Mouse (Mus musculus): Measurements from ENCODE around the gene Abhd6. TPM values are rescaled to one million over a fixed set of nuclear protein-coding genes. Genes with fewer than 3 reads are reported as not detected.

The Abhd6 gene
- total and polyA plus RNA-seq, 3 experiments, result not detected

GRCm38 (mm10) chr14:8029752-8030151 lies 27.1 kb downstream of the Abhd6 start:
- Histone ChIP-seq H3K36me3 (replicated peaks) (no peaks in the 10 kb centered on the region), H3K4me3 (ENCODE audit: low read depth, low read length) (no peak overlapping the region), H3K27me3 (ENCODE audit: insufficient read depth, low read length) (peaks cover 3% of the 10 kb centered on the region; the same call in 1 of the 2 replicates), H3K4me1 (ENCODE audit: insufficient read depth, low read depth, low read length) (no peaks in the 10 kb centered on the region), H3K9me3 (replicated peaks) (no peaks in the 10 kb centered on the region)
- no peak for ATAC-seq (ENCODE audit: extremely low read depth, insufficient number of reproducible peaks, low FRiP score, poor library complexity, severe bottlenecking)
- TF ChIP-seq CTCF (IDR thresholded peaks at IDR 0.05; ENCODE audit: low read depth, low read length), result no peak
- no peak for DNase-seq (ENCODE audit: low spot score)

GRCm38 (mm10) chr14:8030535-8030934 lies 27.8 kb downstream of the Abhd6 start:
- no peaks in the 10 kb centered on the region for H3K36me3 ChIP-seq (replicated peaks)
- no peaks in the 10 kb centered on the region for H3K4me1 ChIP-seq (ENCODE audit: insufficient read depth, low read depth, low read length)
- no peaks in the 10 kb centered on the region for H3K9me3 ChIP-seq (replicated peaks)
- DNase-seq (ENCODE audit: low spot score) (no peak), ATAC-seq (ENCODE audit: extremely low read depth, insufficient number of reproducible peaks, low FRiP score, poor library complexity, severe bottlenecking) (no peak)
- no peak overlapping the region for H3K4me3 ChIP-seq (ENCODE audit: low read depth, low read length)
- peaks cover 3% of the 10 kb centered on the region; the same call in 1 of the 2 replicates for H3K27me3 ChIP-seq (ENCODE audit: insufficient read depth, low read length)
- TF ChIP-seq TAL1 (conservative IDR thresholded peaks at IDR 0.05; ENCODE audit: low read depth, low read length), result no peak
- TF ChIP-seq CTCF (IDR thresholded peaks at IDR 0.05; ENCODE audit: low read depth, low read length), result no peak
- no peak for TF ChIP-seq GATA2 (IDR thresholded peaks at IDR 0.05; ENCODE audit: borderline replicate concordance, low read depth, low read length)
- TF ChIP-seq GATA1 (IDR thresholded peaks at IDR 0.05; ENCODE audit: borderline replicate concordance, low read length), result no peak
- TF ChIP-seq POLR2AphosphoS5 (IDR thresholded peaks at IDR 0.05; ENCODE audit: insufficient replicate concordance, low read depth, low read length), result no peak

- DNase-seq (ENCODE audit: low spot score) (no peak), ATAC-seq (ENCODE audit: extremely low read depth, insufficient number of reproducible peaks, low FRiP score, poor library complexity, severe bottlenecking) (no peak)
- Histone ChIP-seq H3K27me3 (ENCODE audit: insufficient read depth, low read length) (peaks cover 10% of the 10 kb centered on the region), H3K36me3 (replicated peaks) (no peaks in the 10 kb centered on the region), H3K9me3 (replicated peaks) (no peaks in the 10 kb centered on the region), H3K4me3 (ENCODE audit: low read depth, low read length) (no peak overlapping the region), H3K4me1 (ENCODE audit: insufficient read depth, low read depth, low read length) (no peaks in the 10 kb centered on the region; the same call in 1 of the 2 replicates)
- no peak for TF ChIP-seq POLR2AphosphoS5 (IDR thresholded peaks at IDR 0.05; ENCODE audit: insufficient replicate concordance, low read depth, low read length)
- no peak for TF ChIP-seq TAL1 (conservative IDR thresholded peaks at IDR 0.05; ENCODE audit: low read depth, low read length)
- TF ChIP-seq GATA2 (IDR thresholded peaks at IDR 0.05; ENCODE audit: borderline replicate concordance, low read depth, low read length), result no peak
- TF ChIP-seq GATA1 (IDR thresholded peaks at IDR 0.05; ENCODE audit: borderline replicate concordance, low read length), result no peak
- TF ChIP-seq CTCF (IDR thresholded peaks at IDR 0.05; ENCODE audit: low read depth, low read length), result no peak
Observed at GRCm38 (mm10) chr14:8032087-8032944, 29.6 kb downstream of the Abhd6 start.

GRCm38 (mm10) chr14:8034561-8034960 lies 31.9 kb downstream of the Abhd6 start:
- Histone ChIP-seq H3K27me3 (ENCODE audit: insufficient read depth, low read length) (peaks cover 10% of the 10 kb centered on the region), H3K4me3 (ENCODE audit: low read depth, low read length) (no peak overlapping the region)
- no peak for ATAC-seq (ENCODE audit: extremely low read depth, insufficient number of reproducible peaks, low FRiP score, poor library complexity, severe bottlenecking)

GRCm38 (mm10) chr14:8035951-8036350 lies 33.2 kb downstream of the Abhd6 start:
- H3K36me3 ChIP-seq (replicated peaks), result no peaks in the 10 kb centered on the region
- H3K9me3 ChIP-seq (replicated peaks), result no peaks in the 10 kb centered on the region
- no peak for ATAC-seq (ENCODE audit: extremely low read depth, insufficient number of reproducible peaks, low FRiP score, poor library complexity, severe bottlenecking)

More at GRCm38 (mm10) chr14:8034561-8034960, 31.9 kb downstream of the Abhd6 start:
- Histone ChIP-seq H3K36me3 (replicated peaks) (no peaks in the 10 kb centered on the region), H3K9me3 (replicated peaks) (no peaks in the 10 kb centered on the region), H3K4me1 (ENCODE audit: insufficient read depth, low read depth, low read length) (no peaks in the 10 kb centered on the region; the same call in 1 of the 2 replicates)
- DNase-seq (ENCODE audit: low spot score), result no peak
- TF ChIP-seq TAL1 (conservative IDR thresholded peaks at IDR 0.05; ENCODE audit: low read depth, low read length) (no peak), POLR2AphosphoS5 (IDR thresholded peaks at IDR 0.05; ENCODE audit: insufficient replicate concordance, low read depth, low read length) (no peak), GATA2 (IDR thresholded peaks at IDR 0.05; ENCODE audit: borderline replicate concordance, low read depth, low read length) (no peak)

GRCm38 (mm10) chr14:8036406-8036805 lies 33.7 kb downstream of the Abhd6 start:
- DNase-seq (ENCODE audit: low spot score) (no peak), ATAC-seq (ENCODE audit: extremely low read depth, insufficient number of reproducible peaks, low FRiP score, poor library complexity, severe bottlenecking) (no peak)
- H3K36me3 ChIP-seq (replicated peaks), result no peaks in the 10 kb centered on the region
- TF ChIP-seq GATA1 (IDR thresholded peaks at IDR 0.05; ENCODE audit: borderline replicate concordance, low read length), result no peak
- no peak for TF ChIP-seq GATA2 (IDR thresholded peaks at IDR 0.05; ENCODE audit: borderline replicate concordance, low read depth, low read length)
- TF ChIP-seq POLR2AphosphoS5 (IDR thresholded peaks at IDR 0.05; ENCODE audit: insufficient replicate concordance, low read depth, low read length), result no peak
- TF ChIP-seq TAL1 (conservative IDR thresholded peaks at IDR 0.05; ENCODE audit: low read depth, low read length), result no peak
- no peak for TF ChIP-seq CTCF (IDR thresholded peaks at IDR 0.05; ENCODE audit: low read depth, low read length)
- H3K4me3 ChIP-seq (ENCODE audit: low read depth, low read length), result no peak overlapping the region
- peaks cover 11% of the 10 kb centered on the region for H3K27me3 ChIP-seq (ENCODE audit: insufficient read depth, low read length)
- H3K4me1 ChIP-seq (ENCODE audit: insufficient read depth, low read depth, low read length), result peaks cover 6% of the 10 kb centered on the region; the same call in 1 of the 2 replicates
- no peaks in the 10 kb centered on the region for H3K9me3 ChIP-seq (replicated peaks)

More at GRCm38 (mm10) chr14:8035951-8036350, 33.2 kb downstream of the Abhd6 start:
- TF ChIP-seq GATA2 (IDR thresholded peaks at IDR 0.05; ENCODE audit: borderline replicate concordance, low read depth, low read length) (no peak), CTCF (IDR thresholded peaks at IDR 0.05; ENCODE audit: low read depth, low read length) (no peak), GATA1 (IDR thresholded peaks at IDR 0.05; ENCODE audit: borderline replicate concordance, low read length) (no peak), TAL1 (conservative IDR thresholded peaks at IDR 0.05; ENCODE audit: low read depth, low read length) (no peak), POLR2AphosphoS5 (IDR thresholded peaks at IDR 0.05; ENCODE audit: insufficient replicate concordance, low read depth, low read length) (no peak)
- DNase-seq (ENCODE audit: low spot score), result no peak
- Histone ChIP-seq H3K27me3 (ENCODE audit: insufficient read depth, low read length) (peaks cover 10% of the 10 kb centered on the region), H3K4me3 (ENCODE audit: low read depth, low read length) (no peak overlapping the region), H3K4me1 (ENCODE audit: insufficient read depth, low read depth, low read length) (peaks cover 4% of the 10 kb centered on the region; the same call in 1 of the 2 replicates)
